Mouse (Mus musculus): ENCODE measurements around the gene Dlx6. TPM values are rescaled to one million over a fixed set of nuclear protein-coding genes. Genes with fewer than 3 reads are reported as not detected.

The Dlx6 gene
- polyA plus RNA-seq, 1 experiment from 2014 or later = 1.0 TPM

DNA sequence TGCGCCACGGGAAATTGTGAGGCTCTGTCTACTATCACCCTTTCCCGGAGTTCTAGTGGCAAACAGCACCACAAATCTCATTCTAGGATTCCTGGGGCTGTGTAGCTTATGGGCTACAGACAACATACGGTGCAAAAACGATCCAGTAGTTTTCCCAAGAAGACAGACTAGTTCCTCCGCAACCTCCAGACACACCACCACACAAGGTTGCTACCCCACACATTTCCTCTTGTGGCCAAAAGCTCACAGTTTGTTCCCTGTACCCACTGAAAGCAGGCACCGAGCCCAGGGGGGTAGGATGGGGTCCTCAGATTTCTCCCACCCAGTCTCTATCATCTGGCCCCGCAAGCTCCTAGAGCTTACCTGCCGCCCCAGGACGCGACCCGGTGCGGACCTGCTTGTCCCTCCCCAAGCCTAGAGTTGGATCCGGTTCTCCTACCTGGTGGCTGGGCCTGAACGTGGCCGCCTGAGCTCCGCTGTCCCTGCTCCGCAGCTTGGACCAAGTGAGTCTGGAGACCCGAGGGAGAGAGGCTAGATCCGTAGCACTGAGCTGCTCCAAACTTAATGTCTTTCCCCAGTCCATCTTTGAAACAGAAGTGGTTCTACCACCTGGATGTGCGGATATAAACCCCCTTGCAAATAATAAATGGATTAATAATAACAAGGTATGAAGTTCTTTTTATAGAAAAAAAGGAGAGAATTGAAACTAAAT, 1.9 kb upstream of the Dlx6 start:
- Histone ChIP-seq H3K27me3 (peaks cover 92% of the 10 kb centered on the region), H3K4me2 (replicated peaks) (no peak overlapping the region), H3K9me3 (replicated peaks) (no peaks in the 10 kb centered on the region), H3K36me3 (no peaks in the 10 kb centered on the region), H3K4me3 (peak overlapping the region; percentile 0; the same call in 1 of the 2 replicates), H3K4me1 (peaks cover 23% of the 10 kb centered on the region), H3K9ac (no peak overlapping the region), H3K27ac (no peak overlapping the region)
- ATAC-seq (ENCODE audit: low FRiP score) = no peak
- WGBS = 2% methylated on average over 21 of the region's 21 CpGs

DNA sequence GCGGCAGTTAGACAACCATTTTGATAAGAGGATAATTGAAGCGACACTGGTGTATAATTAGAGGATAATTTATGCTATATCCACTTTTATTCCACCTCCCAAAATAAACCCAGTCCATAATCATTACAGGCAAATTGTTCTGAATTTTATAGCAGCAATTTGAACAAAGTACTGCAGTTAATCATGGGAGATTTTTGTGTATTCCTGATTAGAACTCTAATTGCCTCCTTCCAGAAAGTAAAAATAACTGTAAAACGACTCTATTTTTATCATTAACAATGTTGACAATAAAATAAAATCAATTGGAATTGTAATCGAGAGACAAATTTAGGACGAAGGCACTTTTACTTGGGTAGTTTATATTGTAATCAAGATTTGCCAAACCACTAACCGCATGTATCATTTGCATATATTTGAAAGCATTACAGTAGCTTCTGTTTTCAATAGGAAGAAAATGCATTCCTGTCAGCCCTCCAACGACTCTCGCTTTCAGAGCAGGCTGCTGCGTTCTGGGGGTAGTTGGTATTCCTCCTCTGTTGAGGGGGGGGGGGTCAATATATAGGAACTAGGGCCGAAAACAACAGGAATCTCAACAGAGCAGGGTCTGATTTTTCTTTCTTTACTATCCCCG, 1.2 kb upstream of the Dlx6 start:
- H3K36me3 ChIP-seq = no peaks in the 10 kb centered on the region
- no peak overlapping the region for H3K27ac ChIP-seq
- peak overlapping the region; percentile 72 for H3K4me2 ChIP-seq (replicated peaks)
- H3K4me1 ChIP-seq = peaks cover 20% of the 10 kb centered on the region
- 0 out of 2 replicates have a peak overlapping the region, but pooled peaks have one; percentile 41 for H3K4me3 ChIP-seq
- WGBS = 4% methylated on average over 11 of the region's 11 CpGs
- H3K9me3 ChIP-seq (replicated peaks) = no peaks in the 10 kb centered on the region
- ATAC-seq (ENCODE audit: low FRiP score) = no peak
- H3K27me3 ChIP-seq = peaks cover 91% of the 10 kb centered on the region
- no peak overlapping the region for H3K9ac ChIP-seq

DNA sequence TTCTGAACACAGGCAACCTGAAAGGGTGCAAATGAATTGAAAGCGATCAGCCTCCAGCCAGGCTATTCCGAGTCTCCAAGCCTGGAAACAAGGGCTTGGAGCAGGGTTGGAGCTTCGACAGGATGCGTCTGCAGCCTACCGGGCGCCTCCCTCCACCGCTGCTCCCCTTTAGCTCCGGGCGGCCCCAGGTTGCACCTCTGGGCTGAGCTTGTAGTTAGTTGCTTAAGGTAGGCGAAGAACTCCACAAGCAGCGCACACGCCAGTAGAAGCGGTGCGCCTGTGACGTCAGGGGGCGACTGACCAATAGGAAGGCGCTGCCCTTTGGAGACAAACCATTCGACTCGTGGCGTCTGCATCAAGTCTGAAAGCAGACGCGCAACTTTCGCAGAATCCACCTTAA, 523 bp upstream of the Dlx6 start:
- ATAC-seq (ENCODE audit: low FRiP score) = peak; percentile 81
- Histone ChIP-seq H3K4me2 (replicated peaks) (peak overlapping the region; percentile 72), H3K4me3 (peak overlapping the region; percentile 41), H3K9me3 (replicated peaks) (no peaks in the 10 kb centered on the region), H3K9ac (no peak overlapping the region), H3K27me3 (peaks cover 93% of the 10 kb centered on the region), H3K36me3 (no peaks in the 10 kb centered on the region), H3K4me1 (peaks cover 20% of the 10 kb centered on the region), H3K27ac (no peak overlapping the region)
- WGBS = under 1% methylated on average over 23 of the region's 23 CpGs

DNA sequence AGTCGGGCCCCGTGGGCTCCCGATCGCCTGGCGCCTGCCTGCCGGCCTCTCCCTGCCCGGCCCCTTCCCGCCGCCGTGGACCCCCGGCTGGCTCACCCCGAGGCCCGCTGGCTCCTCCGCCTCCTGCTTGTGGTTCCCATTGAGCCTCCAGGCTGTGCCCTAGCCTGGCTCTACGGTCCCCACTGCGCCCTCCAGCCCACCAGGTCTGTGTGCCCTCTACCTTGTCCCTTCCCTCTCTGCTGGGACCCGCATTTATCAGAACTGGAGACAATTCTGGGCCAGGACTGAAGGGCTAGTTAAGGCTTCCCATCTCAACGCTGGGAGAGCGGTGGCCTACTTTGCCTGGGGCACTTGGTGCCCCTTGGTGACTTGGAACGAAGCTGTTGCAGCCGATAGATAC, 821 bp downstream of the Dlx6 start:
- H3K9ac ChIP-seq = peak overlapping the region; percentile 59

DNA sequence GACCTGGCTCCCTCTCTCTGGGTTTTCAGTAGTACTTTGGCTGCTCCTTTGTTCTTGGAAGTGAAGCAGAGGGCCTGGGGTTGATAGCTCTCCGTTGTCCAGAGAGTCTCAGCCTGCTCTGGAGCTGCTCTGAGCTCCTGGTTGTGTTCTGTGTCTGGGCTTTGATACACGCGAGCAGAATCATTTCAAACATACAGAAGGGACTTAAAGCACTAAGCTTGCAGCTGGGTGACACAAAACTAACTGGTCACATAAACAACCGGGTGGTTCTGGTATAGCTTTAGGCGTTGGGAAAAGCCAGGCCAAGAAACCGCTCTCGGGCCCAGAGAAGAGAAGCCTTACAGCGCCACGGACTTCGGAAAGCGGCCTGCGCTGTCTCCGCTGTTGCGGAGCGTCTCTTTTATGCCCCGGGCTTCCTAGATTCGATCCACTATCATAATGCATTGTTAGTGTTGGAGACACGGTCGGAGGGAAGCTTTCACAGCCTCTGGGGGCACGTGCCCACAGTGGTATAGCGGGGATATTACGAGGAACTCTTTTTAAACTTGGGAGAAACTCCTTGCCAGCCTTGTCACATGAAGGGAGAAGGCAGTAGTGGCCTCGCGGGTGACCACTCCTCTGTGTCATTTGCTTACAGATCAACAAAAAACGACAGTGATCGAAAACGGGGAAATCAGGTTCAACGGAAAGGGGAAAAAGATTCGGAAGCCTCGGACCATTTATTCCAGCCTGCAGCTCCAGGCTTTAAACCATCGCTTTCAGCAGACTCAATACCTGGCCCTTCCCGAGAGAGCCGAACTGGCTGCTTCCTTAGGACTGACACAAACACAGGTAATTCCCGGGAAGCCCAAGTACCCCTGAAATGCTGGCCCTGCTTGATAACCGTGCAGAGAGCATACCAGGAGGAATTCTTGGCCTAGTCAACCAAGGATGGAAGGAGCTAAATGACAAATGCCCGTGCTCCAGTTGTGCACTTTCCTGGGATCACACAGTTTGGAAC, 1.6 kb downstream of the Dlx6 start:
- Histone ChIP-seq H3K9ac (peak overlapping the region; percentile 2; the same call in 1 of the 2 replicates), H3K36me3 (no peaks in the 10 kb centered on the region), H3K27ac (no peak overlapping the region), H3K4me2 (replicated peaks) (peak overlapping the region; percentile 72; the same call in 1 of the 2 replicates), H3K27me3 (peaks cover 92% of the 10 kb centered on the region), H3K4me1 (peaks cover 20% of the 10 kb centered on the region), H3K4me3 (peak overlapping the region; percentile 41), H3K9me3 (replicated peaks) (no peaks in the 10 kb centered on the region)
- ATAC-seq (ENCODE audit: low FRiP score) = no peak
- 1% methylated on average over 36 of the region's 36 CpGs for WGBS

More for the DNA sequence above, 821 bp downstream of the Dlx6 start:
- Histone ChIP-seq H3K4me2 (replicated peaks) (peak overlapping the region; percentile 72), H3K4me1 (peaks cover 20% of the 10 kb centered on the region), H3K27me3 (peaks cover 93% of the 10 kb centered on the region), H3K36me3 (no peaks in the 10 kb centered on the region), H3K4me3 (peak overlapping the region; percentile 41), H3K27ac (no peak overlapping the region; the same call in 1 of the 2 replicates), H3K9me3 (replicated peaks) (no peaks in the 10 kb centered on the region)
- ATAC-seq (ENCODE audit: low FRiP score) = peak; percentile 34; the same call in 1 of the 2 replicates
- WGBS = 1% methylated on average over 21 of the region's 21 CpGs

DNA sequence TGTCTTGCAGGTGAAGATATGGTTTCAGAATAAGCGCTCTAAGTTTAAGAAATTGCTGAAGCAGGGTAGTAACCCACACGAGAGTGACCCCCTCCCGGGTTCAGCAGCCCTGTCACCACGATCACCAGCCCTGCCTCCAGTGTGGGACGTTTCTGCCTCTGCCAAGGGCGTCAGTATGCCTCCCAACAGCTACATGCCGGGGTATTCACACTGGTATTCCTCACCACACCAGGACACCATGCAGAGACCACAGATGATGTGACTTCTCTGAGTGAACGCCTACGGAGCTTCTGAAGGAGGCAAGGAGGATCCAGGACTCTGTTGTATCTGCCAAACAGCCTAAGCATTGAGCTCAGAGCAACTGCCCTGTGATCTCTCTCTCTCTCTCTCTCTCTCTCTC, 3.9 kb downstream of the Dlx6 start:
- Histone ChIP-seq H3K4me2 (replicated peaks) (no peak overlapping the region), H3K27ac (no peak overlapping the region), H3K27me3 (peaks cover 96% of the 10 kb centered on the region), H3K4me3 (no peak overlapping the region), H3K4me1 (peaks cover 18% of the 10 kb centered on the region), H3K9me3 (replicated peaks) (no peaks in the 10 kb centered on the region), H3K36me3 (no peaks in the 10 kb centered on the region), H3K9ac (no peak overlapping the region)
- no peak for ATAC-seq (ENCODE audit: low FRiP score)
- WGBS = 3% methylated on average over 9 of the region's 9 CpGs

DNA sequence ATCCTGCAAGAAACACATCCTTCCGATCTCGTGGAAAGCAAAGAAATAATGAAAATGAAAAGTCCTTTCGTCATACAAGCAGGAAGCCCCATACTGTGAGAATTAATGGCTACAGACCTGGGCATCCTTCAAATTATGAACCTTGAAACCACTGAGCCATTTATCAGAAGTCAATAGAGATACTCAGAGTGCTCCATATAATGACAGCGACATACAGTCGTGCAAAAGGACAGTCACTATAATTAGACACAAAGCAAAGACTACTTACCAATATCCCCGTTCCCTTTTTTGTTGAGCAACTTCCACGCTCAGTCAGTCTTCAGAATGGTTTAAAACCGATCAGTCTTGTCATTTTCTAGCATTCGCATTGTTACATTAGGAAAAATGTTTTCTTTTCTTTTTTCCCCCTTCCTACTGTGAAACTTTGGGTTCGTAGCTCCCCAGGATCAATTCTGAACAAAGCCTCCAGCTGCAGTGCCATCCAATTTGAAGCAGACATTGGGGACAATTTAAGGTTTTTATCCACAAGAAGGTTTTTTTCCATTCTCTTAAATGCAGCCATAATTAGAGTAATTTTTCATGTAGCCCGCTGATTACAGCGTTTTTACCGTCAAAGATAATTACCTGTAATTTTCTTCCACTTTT, 6.0 kb downstream of the Dlx6 start:
- no peak for ATAC-seq (ENCODE audit: low FRiP score)
- no peak overlapping the region for H3K9ac ChIP-seq
- 6% methylated on average over 13 of the region's 13 CpGs for WGBS

DNA sequence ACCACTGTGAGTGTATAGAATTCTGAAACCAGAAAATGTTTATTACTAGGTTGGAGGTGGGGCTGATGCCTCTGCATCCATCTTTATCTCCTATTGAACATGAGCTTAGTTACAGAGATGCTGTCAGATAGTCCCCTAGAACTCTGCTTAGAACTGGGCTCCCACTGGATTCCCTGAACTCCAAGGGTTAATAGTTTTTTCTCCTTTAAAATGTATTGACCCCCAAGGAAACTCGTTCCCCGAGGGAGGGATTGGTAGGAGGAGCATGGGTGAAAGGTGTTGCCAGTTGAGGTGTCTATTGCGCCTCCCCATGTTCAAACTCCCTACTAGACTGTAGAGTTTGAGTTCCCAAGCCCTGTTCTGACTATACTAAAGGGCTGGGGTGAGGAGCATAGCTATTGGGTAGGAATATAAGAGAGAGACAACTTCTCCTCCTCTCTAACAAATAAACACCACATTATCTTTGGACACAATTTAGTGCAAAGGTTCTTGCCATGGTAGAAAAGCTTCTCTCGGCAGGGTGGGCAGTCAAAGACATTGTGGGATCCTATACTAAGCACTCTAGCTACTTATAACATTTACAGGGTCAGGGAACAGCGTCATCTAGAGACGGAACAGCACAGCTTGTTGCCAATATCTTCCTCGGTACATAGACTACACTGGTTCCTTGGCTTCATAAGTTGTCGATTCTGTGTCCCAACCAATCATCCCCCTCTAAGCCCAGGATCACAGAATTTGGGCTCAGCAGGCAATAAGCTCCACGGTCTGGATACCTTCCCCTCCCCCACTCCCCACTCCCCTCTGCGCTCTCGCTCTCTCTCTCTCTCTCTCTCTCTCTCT, 7.0 kb downstream of the Dlx6 start:
- Histone ChIP-seq H3K4me2 (replicated peaks) (no peak overlapping the region), H3K4me1 (no peaks in the 10 kb centered on the region), H3K9me3 (replicated peaks) (no peaks in the 10 kb centered on the region), H3K27ac (no peak overlapping the region), H3K9ac (no peak overlapping the region), H3K27me3 (peaks cover 96% of the 10 kb centered on the region), H3K36me3 (no peaks in the 10 kb centered on the region), H3K4me3 (no peak overlapping the region)
- ATAC-seq (ENCODE audit: low FRiP score) = no peak
- WGBS = under 1% methylated on average over 11 of the region's 11 CpGs

More for the DNA sequence above, 6.0 kb downstream of the Dlx6 start:
- peaks cover under 1% of the 10 kb centered on the region for H3K4me1 ChIP-seq
- H3K27me3 ChIP-seq = peaks cover 96% of the 10 kb centered on the region
- no peak overlapping the region for H3K4me2 ChIP-seq (replicated peaks)
- no peaks in the 10 kb centered on the region for H3K36me3 ChIP-seq
- no peak overlapping the region for H3K27ac ChIP-seq
- no peak overlapping the region for H3K4me3 ChIP-seq
- H3K9me3 ChIP-seq (replicated peaks) = no peaks in the 10 kb centered on the region

DNA sequence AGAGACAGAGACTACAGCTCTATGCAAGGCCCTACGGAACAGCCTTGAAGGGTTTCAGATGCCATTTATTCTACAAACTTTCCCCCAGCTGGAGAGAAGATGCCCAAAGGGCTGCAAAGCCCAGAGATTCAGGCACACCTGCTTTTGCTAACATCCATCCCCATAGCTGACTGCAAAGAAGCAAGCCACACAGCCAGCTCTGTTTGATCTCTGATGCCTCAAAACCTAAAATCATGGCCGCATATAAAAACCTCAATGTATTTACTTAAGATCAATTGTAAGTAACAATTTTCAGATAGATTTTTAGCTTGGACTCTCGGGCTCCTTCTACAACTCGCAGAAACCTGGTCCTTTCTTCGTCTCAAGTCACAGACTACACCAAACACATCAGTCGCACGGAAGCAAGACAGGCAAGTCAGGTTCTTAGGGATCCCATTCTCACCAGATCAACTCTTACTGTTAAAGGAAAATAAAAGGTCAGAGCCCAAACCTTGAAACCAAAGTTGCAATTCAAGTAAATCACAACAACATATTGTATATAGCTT, 7.8 kb downstream of the Dlx6 start:
- 2% methylated on average over 7 of the region's 7 CpGs for WGBS
- H3K27ac ChIP-seq = no peak overlapping the region
- H3K4me3 ChIP-seq = no peak overlapping the region

DNA sequence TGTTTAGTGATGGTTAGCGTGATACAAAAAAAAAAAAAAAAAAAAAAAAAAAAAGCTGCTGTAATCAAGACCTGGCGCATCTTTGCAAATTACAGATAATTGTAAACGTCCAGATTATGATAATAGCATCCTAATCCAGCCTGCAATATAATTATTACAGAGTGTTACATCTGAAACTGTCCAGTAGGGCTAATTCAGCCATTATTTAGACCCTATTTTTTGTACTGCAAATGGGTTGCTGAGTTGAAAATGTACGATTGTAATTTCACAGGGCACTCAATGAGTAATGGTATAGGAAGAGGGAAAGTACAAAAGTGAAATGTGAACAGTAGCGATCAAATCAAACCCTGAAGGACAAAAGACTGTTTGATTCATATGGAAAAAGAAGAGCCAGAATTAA, 8.6 kb downstream of the Dlx6 start:
- Histone ChIP-seq H3K4me2 (replicated peaks) (no peak overlapping the region), H3K27me3 (peaks cover 97% of the 10 kb centered on the region), H3K9me3 (replicated peaks) (no peaks in the 10 kb centered on the region), H3K4me1 (no peaks in the 10 kb centered on the region), H3K9ac (no peak overlapping the region), H3K4me3 (no peak overlapping the region), H3K27ac (no peak overlapping the region), H3K36me3 (no peaks in the 10 kb centered on the region)
- ATAC-seq (ENCODE audit: low FRiP score) = no peak
- WGBS = 6% methylated on average over 5 of the region's 5 CpGs

More for the DNA sequence above, 7.8 kb downstream of the Dlx6 start:
- Histone ChIP-seq H3K27me3 (peaks cover 96% of the 10 kb centered on the region), H3K36me3 (no peaks in the 10 kb centered on the region), H3K4me2 (replicated peaks) (no peak overlapping the region), H3K9me3 (replicated peaks) (no peaks in the 10 kb centered on the region), H3K4me1 (no peaks in the 10 kb centered on the region), H3K9ac (no peak overlapping the region)
- no peak for ATAC-seq (ENCODE audit: low FRiP score)

DNA sequence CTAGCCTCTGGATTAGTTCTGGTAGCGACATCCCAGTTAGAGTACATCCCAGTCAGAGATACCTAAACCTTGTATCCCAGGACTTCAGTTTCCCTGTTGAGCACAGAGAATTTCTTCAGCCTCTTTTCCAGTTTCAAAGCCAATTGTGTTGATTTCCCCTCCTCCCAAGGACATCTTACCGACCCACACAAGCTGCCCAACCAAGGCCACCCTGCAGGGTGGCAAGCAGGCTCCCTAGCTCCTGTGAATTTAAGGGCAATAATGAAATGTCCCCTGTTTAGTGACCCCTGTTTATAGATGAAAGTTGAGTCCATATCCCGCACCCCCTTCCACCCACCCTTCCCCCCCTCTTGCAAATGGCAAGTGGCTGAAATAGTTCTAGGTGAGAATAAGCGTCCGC, 9.7 kb downstream of the Dlx6 start:
- no peaks in the 10 kb centered on the region for H3K36me3 ChIP-seq
- no peak overlapping the region for H3K4me2 ChIP-seq (replicated peaks)
- no peak for ATAC-seq (ENCODE audit: low FRiP score)
- no peaks in the 10 kb centered on the region for H3K4me1 ChIP-seq
- H3K9ac ChIP-seq = no peak overlapping the region
- H3K27ac ChIP-seq = no peak overlapping the region
- H3K9me3 ChIP-seq (replicated peaks) = no peaks in the 10 kb centered on the region
- WGBS = 3% methylated on average over 5 of the region's 5 CpGs
- no peak overlapping the region for H3K4me3 ChIP-seq
- H3K27me3 ChIP-seq = peaks cover 96% of the 10 kb centered on the region
